Mouse (Mus musculus) erythroblast, embryonic 14.5 days (primary cell): Measurements from ENCODE around the gene Sulf2. TPM values are rescaled to one million over a fixed set of nuclear protein-coding genes. Genes with fewer than 3 reads are reported as not detected.

Experiments
- H3K27me3 ChIP-seq: 2 replicates; pipeline ENCODE4 v1.6.1; 2012; ENCODE audit warnings: inconsistent platforms; ENCODE audit not compliant: control insufficient read depth
- H3K36me3 ChIP-seq: 2 replicates; pipeline ENCODE4 v1.6.1; 2012; ENCODE audit warnings: mild to moderate bottlenecking, inconsistent platforms; ENCODE audit not compliant: control insufficient read depth
- H3K4me1 ChIP-seq: 2 replicates; pipeline ENCODE4 v1.6.1; 2012; ENCODE audit warnings: inconsistent platforms; ENCODE audit not compliant: control insufficient read depth
- H3K4me3 ChIP-seq: replicated peaks from 2 replicates; pipeline ENCODE3; 2012; ENCODE audit warnings: moderate library complexity, mild to moderate bottlenecking, inconsistent platforms
- H3K9me3 ChIP-seq: 2 replicates; pipeline ENCODE4 v1.6.1; 2012; ENCODE audit warnings: low read length, inconsistent platforms, mixed read lengths; ENCODE audit not compliant: control insufficient read depth
- GATA1 ChIP-seq: IDR thresholded peaks from 2 replicates; pipeline ENCODE4 v1.6.1; 2012; ENCODE audit warnings: low read length, inconsistent platforms, mixed read lengths
- TAL1 ChIP-seq: IDR thresholded peaks from 3 replicates; pipeline ENCODE4 v1.6.1; 2012; ENCODE audit warnings: low read length, inconsistent platforms, mixed read lengths
- polyA plus RNA-seq: library from polyadenylated mRNA; stranded (reverse); fragments of >175 nt; gene quantifications from 2 replicates; pipeline ENCODE4 v1.2.3, GENCODE M21; 2012

Sulf2 gene
- polyA plus RNA-seq, 1 experiment, result 0.01 TPM

- TF ChIP-seq GATA1, result no peak
- H3K27me3 ChIP-seq, result peaks cover 52% of the 10 kb centered on the region
- H3K36me3 ChIP-seq, result no peaks in the 10 kb centered on the region
- H3K4me3 ChIP-seq, result no peak overlapping the region
- no peaks in the 10 kb centered on the region for H3K4me1 ChIP-seq
- no peaks in the 10 kb centered on the region for H3K9me3 ChIP-seq
These were observed 2.1 kb downstream of the Sulf2 start for GRCm38 (mm10) chr2:166153399-166153793.

DNA sequence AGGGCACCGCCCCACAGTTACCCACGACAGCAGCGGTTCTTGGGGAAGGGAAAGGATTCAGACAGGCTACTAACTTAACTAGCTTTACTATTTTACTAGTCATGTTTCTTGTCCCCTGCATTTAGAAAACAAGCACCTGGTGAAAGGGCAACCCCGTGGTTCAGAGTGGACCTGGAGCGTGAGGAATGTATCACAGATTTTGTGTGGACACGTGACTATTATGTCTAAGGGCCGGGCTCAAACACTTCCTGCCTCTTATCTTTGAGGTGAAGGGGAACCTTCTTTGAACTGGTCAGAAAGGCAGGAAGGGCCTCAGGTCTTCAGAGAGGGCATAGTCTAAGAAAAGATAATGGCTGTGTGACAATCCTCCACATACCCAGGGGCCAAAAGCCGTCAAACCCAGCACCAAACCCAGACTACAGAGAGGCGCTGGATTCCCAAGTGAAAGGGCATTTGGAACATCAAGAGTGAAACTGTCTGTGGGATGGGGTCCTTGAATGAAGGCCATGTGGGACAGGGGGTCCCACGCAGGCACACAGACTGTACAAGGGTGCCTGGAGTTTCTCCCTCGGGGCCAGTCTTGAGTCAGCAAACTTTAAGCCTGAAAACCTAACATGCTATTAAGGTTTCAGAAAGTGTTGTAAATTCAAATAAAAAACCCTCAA lies 2.6 kb downstream of the Sulf2 start:
- no peaks in the 10 kb centered on the region for H3K4me1 ChIP-seq
- peaks cover 52% of the 10 kb centered on the region for H3K27me3 ChIP-seq
- TF ChIP-seq TAL1 (no peak), GATA1 (no peak)
- H3K9me3 ChIP-seq, result no peaks in the 10 kb centered on the region
- H3K4me3 ChIP-seq, result no peak overlapping the region
- no peaks in the 10 kb centered on the region for H3K36me3 ChIP-seq

DNA sequence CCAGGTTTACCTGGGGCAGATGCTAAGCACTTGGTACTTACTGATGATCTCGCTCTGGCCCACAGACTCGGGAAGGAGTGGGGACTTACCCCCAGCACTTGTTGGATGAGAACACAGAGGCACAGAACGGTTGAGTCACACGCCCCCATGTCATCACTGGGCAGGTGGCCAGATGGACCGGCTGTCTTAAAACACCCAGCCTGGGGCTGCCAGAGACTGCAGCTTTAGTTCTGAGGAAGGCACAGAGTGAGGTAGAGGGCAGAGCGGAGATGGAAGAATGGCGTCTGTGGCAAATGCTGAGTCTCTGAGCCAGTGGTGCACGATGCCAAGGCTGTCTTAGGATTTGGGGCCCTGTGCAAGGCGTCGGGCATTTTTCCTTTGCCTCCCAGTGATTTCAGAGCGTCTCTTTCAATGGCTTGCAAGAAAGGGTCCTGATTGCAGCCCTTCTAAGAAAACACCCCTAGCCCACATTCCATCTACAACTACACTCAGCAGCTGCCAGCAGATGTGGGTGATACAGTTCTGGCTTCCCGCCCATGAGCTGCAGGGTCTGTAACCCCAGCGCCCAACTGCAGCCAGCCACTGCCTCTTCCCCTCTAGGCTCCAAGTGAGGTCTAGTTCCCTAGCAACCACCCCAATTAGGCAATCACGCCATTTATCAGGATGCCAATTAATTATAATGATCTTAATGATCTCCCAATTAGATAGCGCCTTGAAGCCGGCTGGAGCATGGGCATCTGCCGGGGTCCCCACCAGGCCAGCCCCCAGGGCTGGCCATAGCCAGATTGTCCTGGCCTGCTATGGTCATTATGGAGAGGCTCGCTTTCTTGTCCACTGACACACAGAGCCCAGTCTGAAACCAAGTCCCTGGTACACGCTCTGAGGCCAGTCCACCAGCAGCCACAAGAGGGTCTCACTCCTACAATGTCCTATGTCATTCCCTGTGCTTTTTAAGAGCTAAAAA lies 3.7 kb downstream of the Sulf2 start:
- no peak for TF ChIP-seq TAL1
- TF ChIP-seq GATA1, result no peak
- Histone ChIP-seq H3K4me1 (no peaks in the 10 kb centered on the region), H3K27me3 (peaks cover 50% of the 10 kb centered on the region), H3K36me3 (no peaks in the 10 kb centered on the region), H3K4me3 (no peak overlapping the region), H3K9me3 (no peaks in the 10 kb centered on the region)

DNA sequence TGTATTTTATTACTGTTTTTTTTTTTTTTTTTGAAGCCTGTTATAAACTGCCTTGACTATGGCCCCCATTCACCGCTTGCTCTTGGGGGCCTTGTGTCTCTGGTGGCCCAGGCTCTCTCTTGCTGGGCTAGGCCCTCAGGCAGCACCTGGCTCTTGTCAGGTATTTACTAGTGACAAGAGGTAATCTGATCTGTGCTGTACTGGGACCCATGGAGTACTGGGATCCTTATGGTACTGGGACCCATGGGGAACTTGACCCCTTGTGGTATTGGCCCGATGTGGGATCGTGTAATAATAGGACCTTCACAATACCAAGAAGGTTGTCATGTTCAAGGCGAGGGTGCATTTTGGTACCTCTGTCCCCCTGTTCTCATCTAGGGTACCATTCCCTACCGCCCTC lies 4.9 kb downstream of the Sulf2 start:
- Histone ChIP-seq H3K27me3 (peaks cover 40% of the 10 kb centered on the region), H3K36me3 (no peaks in the 10 kb centered on the region), H3K4me3 (no peak overlapping the region), H3K9me3 (no peaks in the 10 kb centered on the region), H3K4me1 (no peaks in the 10 kb centered on the region)
- no peak for TF ChIP-seq GATA1
- TF ChIP-seq TAL1, result no peak

- no peak overlapping the region for H3K4me3 ChIP-seq
- H3K36me3 ChIP-seq, result no peaks in the 10 kb centered on the region
- H3K4me1 ChIP-seq, result no peaks in the 10 kb centered on the region
- H3K9me3 ChIP-seq, result no peaks in the 10 kb centered on the region
- no peak for TF ChIP-seq GATA1
- no peak for TF ChIP-seq TAL1
- H3K27me3 ChIP-seq, result peaks cover 29% of the 10 kb centered on the region
These were observed 6.0 kb downstream of the Sulf2 start for GRCm38 (mm10) chr2:166149482-166149881.

DNA sequence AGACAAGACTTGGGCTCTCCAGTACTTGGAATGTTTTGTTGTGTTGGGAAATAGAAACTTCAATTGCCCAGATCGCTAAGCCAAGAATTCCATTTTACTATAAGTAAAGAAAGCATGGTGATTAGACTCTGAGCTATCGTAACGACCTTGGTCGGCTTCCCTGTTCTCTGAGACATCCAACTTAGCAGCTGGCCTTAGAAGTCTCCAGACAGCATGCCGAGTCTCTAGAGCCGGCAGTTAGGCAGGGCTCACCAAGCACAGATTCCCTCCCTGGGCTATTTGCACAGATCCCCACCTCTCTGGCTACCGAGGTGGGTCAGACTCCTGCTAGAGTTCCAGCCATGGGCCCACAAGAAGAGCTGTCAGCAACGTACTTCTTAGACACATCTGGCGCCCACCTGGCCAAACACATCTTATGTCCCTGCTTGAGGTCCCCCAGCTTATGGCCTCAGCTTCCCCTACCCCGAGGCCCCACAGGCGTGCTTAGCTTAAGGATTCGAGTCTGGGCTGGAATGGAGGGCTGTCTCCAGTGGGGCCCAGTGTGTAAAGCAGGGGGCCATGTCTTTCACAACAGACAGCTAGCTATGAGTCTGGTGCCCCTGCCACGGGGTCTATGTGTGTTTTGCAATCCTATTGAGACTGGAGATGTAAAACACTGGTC lies 6.7 kb downstream of the Sulf2 start:
- TF ChIP-seq TAL1, result no peak
- no peak for TF ChIP-seq GATA1
- no peaks in the 10 kb centered on the region for H3K9me3 ChIP-seq
- no peaks in the 10 kb centered on the region for H3K36me3 ChIP-seq
- H3K4me1 ChIP-seq, result no peaks in the 10 kb centered on the region
- H3K27me3 ChIP-seq, result peaks cover 22% of the 10 kb centered on the region
- H3K4me3 ChIP-seq, result no peak overlapping the region

DNA sequence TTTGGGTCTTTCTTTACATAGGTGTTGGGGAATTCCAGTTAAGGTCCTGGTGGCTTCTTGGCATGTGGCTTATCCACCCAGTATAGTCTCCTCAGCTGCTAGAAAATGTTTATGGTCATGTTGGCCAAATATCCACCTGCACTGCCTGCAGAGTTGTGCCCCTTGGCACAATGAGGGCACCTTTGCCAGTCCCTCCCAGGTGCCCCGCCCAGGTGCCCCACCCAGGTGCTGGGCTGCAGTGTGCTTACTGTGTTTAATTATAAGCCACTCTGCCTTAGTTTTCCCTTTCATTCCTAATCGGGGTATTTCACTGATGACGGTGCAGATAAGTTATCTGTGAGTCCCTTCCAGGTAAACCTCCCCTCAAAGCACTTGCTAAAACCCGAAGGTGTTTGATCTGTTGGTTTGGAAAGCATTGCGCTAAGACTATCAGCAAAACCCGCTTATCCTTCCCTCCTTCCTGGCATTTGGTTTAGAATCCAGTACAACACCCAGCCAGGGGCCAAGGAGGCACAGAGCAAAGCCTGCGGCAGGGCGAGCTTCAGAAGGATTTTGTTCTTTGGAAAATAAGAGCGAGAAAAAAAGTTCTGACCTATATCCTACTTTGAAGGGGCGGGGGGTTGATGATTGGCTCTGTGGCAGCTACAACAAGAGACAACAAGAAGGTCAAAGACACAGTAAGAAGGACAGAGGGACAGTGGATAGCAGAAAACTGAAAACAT lies 7.4 kb downstream of the Sulf2 start:
- Histone ChIP-seq H3K4me1 (no peaks in the 10 kb centered on the region), H3K4me3 (no peak overlapping the region), H3K9me3 (no peaks in the 10 kb centered on the region), H3K27me3 (peaks cover 15% of the 10 kb centered on the region), H3K36me3 (no peaks in the 10 kb centered on the region)
- TF ChIP-seq GATA1, result no peak
- TF ChIP-seq TAL1, result no peak

GRCm38 (mm10) chr2:166146446-166146845 lies 9.0 kb downstream of the Sulf2 start:
- TF ChIP-seq TAL1, result no peak
- TF ChIP-seq GATA1, result no peak
- H3K4me3 ChIP-seq, result no peak overlapping the region
- no peaks in the 10 kb centered on the region for H3K4me1 ChIP-seq
- H3K36me3 ChIP-seq, result no peaks in the 10 kb centered on the region
- H3K27me3 ChIP-seq, result peaks cover 1% of the 10 kb centered on the region; the same call in 1 of the 2 replicates
- no peaks in the 10 kb centered on the region for H3K9me3 ChIP-seq

- H3K36me3 ChIP-seq, result no peaks in the 10 kb centered on the region
- no peaks in the 10 kb centered on the region for H3K9me3 ChIP-seq
- no peaks in the 10 kb centered on the region for H3K4me1 ChIP-seq
- H3K4me3 ChIP-seq, result no peak overlapping the region
- H3K27me3 ChIP-seq, result no peaks in the 10 kb centered on the region
- TF ChIP-seq TAL1 (no peak), GATA1 (no peak)
These were observed 10.4 kb downstream of the Sulf2 start for GRCm38 (mm10) chr2:166145031-166145430.
